Mouse (Mus musculus) limb, embryonic 14.5 days (tissue): ENCODE data around the gene Zfp335. TPM values are rescaled to one million over a fixed set of nuclear protein-coding genes. Genes with fewer than 3 reads are reported as not detected.

Experiments used
- ATAC-seq: fragments of 200-750 bp; cut with Nextera tagmentation; 2 replicates; pipeline ENCODE4 v1.8.0; 2017; ENCODE audit warnings: low read depth, moderate number of reproducible peaks, moderate TSS enrichment; ENCODE audit not compliant: low FRiP score
- DNase-seq: peaks from one replicate; pipeline ENCODE4 v3.0.0-alpha.2; 2015; ENCODE audit warnings: low spot score
- H3K27ac ChIP-seq: fragments of 300-500 bp; sonication (generic); replicated peaks from 2 replicates; pipeline ENCODE4 v1.5.1; 2014; ENCODE audit warnings: low read depth, mild to moderate bottlenecking, low read length, moderate library complexity, mixed read lengths
- H3K27me3 ChIP-seq: fragments of 300-500 bp; sonication (generic); 2 replicates; pipeline ENCODE4 v1.6.1; 2014; ENCODE audit warnings: low read length, mixed read lengths; ENCODE audit not compliant: control insufficient read depth, insufficient read depth
- H3K36me3 ChIP-seq: fragments of 300-500 bp; sonication (generic); 2 replicates; pipeline ENCODE4 v1.6.1; 2014; ENCODE audit warnings: mild to moderate bottlenecking, low read length, moderate library complexity, mixed read lengths; ENCODE audit not compliant: control insufficient read depth, insufficient read depth
- H3K4me1 ChIP-seq: fragments of 300-500 bp; sonication (generic); 2 replicates; pipeline ENCODE4 v1.6.1; 2014; ENCODE audit warnings: antibody characterized with exemption, low read length, mixed read lengths; ENCODE audit not compliant: control insufficient read depth, insufficient read depth
- H3K4me2 ChIP-seq: fragments of 300-500 bp; sonication (generic); replicated peaks from 2 replicates; pipeline ENCODE4 v1.6.1; 2014; ENCODE audit warnings: low read depth, mild to moderate bottlenecking, low read length, moderate library complexity; ENCODE audit not compliant: severe bottlenecking
- H3K4me3 ChIP-seq: fragments of 300-500 bp; sonication (generic); replicated peaks from 2 replicates; pipeline ENCODE4 v1.5.1; 2014; ENCODE audit warnings: low read length
- H3K9ac ChIP-seq: fragments of 300-500 bp; sonication (generic); 2 replicates; pipeline ENCODE4 v1.6.1; 2014; ENCODE audit warnings: mild to moderate bottlenecking, low read depth, low read length, moderate library complexity; ENCODE audit not compliant: severe bottlenecking
- H3K9me3 ChIP-seq: fragments of 300-500 bp; sonication (generic); 2 replicates; pipeline ENCODE4 v1.6.1; 2016; ENCODE audit warnings: low read length; ENCODE audit not compliant: control insufficient read depth
- POLR2A ChIP-seq: fragments of 200-500 bp; IDR thresholded peaks from 2 replicates; pipeline ENCODE4 v1.8.0; 2012; ENCODE audit warnings: inconsistent platforms, mild to moderate bottlenecking, moderate library complexity, borderline replicate concordance; ENCODE audit not compliant: insufficient read depth, insufficient read length; ENCODE audit errors: extremely low read depth
- WGBS: fragments of 180-500 bp; shearing (Covaris S2); extraction: QIAGEN DNeasy Blood & Tissue Kit; methylation state at CpG from one replicate; pipeline ENCODE4 v1.1.7; 2014; 5-methylcytosine and 5-hydroxymethylcytosine counted together
- polyA plus RNA-seq, 2 experiments: library from polyadenylated mRNA; depleted of rRNA in 1 of 2; stranded (reverse) in 1 of 2; unstranded in 1 of 2; fragments of >200 nt; fragmentation: Nextera tagmentation in 1 of 2; extraction: Ambion mirVana in 1 of 2; gene quantifications; 2 replicates each; pipeline versions ENCODE4 v1.2.1 to v1.2.3; 2012 to 2014

Gene Zfp335
- polyA plus RNA-seq, 2 experiments, result 13.7 to 37.9 TPM

DNA sequence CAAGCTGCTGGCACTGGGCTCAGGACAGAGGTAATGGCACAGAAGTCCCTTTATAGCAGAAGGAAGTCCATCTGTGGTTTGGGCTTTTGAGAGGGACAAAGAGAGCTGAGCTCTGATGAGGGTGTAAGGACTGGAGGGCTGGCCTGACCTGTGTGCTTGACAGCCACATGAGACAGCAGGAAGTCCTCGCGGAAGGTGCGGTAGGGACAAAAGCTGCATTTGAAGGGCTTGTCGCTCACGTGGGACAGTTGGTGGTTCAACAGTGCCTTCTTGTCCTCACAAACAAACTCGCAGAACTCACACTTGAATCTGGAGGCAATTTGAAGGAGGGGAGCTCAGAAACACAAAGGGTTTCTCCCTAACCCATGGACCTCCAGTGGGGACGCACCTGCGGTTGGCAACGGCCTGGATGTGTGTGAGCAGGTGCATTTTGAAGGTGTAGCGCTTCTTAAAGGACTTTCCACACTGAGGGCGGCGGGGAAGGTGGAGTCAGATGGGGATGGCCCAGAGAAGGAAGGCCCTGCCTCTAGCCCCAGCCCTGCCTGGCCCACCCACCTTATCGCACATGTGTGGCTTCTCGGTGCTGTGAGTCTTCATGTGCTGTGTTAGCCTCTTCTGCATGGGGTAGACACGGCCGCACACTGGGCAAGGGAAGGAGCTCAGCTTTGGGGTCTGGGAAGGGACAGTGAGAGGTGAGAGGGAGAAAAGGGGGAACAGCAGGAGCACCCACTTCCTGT lies 11.7 kb downstream of the Zfp335 start:
- Histone ChIP-seq H3K9ac (no peak overlapping the region), H3K4me1 (no peaks in the 10 kb centered on the region)

DNA sequence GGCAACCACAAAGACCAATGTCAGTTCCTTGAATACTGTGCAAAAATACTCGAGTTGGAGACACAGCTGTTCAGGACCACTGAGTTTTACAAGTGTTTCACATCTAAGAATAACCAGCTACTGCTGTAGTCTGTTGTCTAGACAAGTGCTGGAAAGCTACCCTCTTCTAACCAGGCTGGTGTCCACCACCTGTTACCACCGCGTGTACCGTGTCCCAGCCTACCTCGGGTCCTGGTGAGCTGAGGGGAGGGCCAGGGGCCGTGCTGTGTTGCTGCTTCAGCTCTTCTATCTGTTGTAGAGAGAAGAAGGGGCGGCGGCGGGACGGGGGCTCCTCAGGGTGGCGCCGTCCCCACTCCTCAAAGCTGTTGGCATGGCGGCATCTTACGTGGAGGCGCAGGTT lies 12.5 kb downstream of the Zfp335 start:
- no peak for DNase-seq
- no peak overlapping the region for H3K9ac ChIP-seq
- H3K4me2 ChIP-seq, result no peak overlapping the region
- TF ChIP-seq POLR2A, result no peak
- no peaks in the 10 kb centered on the region for H3K4me1 ChIP-seq
- peaks cover 99% of the 10 kb centered on the region for H3K36me3 ChIP-seq
- H3K27ac ChIP-seq, result no peak overlapping the region
- no peak overlapping the region for H3K4me3 ChIP-seq
- no peaks in the 10 kb centered on the region for H3K27me3 ChIP-seq
- no peak for ATAC-seq
- no peaks in the 10 kb centered on the region for H3K9me3 ChIP-seq
- 93% methylated on average over 15 of the region's 15 CpGs for WGBS

More for the DNA sequence above, 11.7 kb downstream of the Zfp335 start:
- Histone ChIP-seq H3K27ac (no peak overlapping the region), H3K4me2 (no peak overlapping the region), H3K9me3 (no peaks in the 10 kb centered on the region), H3K36me3 (peaks cover 99% of the 10 kb centered on the region), H3K4me3 (no peak overlapping the region), H3K27me3 (no peaks in the 10 kb centered on the region)
- 94% methylated on average over 16 of the region's 16 CpGs for whole genome bisulfite sequencing
- no peak for DNase-seq
- no peak for ATAC-seq
- TF ChIP-seq POLR2A, result no peak

DNA sequence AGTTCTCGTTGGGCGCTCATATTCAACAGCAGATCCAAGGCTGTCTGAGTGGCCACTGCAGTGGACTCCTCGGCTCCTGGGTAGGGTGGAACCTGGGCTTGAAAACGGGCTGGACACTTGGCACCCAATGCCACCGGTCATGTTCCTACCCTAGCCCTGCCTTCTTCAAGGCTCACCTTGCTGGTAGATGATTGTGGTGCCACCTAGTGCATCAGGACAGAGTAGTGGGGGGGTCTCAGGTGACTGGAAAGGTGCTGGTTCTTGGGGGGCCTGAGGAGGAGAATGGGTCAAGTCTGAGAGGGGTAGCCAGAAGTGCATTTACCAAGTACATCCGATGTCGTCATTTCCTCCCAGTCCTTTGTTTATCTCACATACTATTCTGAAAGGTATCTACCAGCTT lies 13.5 kb downstream of the Zfp335 start:
- H3K36me3 ChIP-seq, result peaks cover 100% of the 10 kb centered on the region
- no peaks in the 10 kb centered on the region for H3K9me3 ChIP-seq
- no peaks in the 10 kb centered on the region for H3K27me3 ChIP-seq
- H3K4me3 ChIP-seq, result no peak overlapping the region
- ATAC-seq, result no peak
- no peak overlapping the region for H3K9ac ChIP-seq
- H3K4me2 ChIP-seq, result no peak overlapping the region
- TF ChIP-seq POLR2A, result no peak
- H3K4me1 ChIP-seq, result no peaks in the 10 kb centered on the region
- no peak overlapping the region for H3K27ac ChIP-seq
- no peak for DNase-seq
- 98% methylated on average over 7 of the region's 7 CpGs for WGBS

DNA sequence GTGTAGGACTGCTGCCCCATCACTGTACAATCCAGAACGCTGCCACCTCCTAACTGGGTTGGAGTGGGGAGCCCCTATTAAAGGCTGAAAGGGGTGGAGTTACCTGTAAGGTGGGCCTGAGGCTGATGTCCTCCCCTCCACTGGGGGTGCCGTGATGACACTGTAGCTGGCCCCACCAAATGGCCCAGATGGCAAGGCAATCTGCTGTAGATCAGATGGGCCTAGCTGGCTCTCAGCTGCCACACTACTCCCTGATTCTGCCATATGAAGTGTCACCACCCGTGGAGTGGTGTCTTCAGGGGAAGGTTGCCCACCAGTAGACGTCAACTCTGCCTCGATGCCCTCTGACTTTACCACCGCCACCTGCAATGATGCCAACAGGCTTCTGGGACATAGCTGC lies 15.7 kb downstream of the Zfp335 start:
- H3K9ac ChIP-seq, result no peak overlapping the region
- no peak overlapping the region for H3K4me3 ChIP-seq
- WGBS, result 97% methylated on average over 6 of the region's 6 CpGs
- H3K4me2 ChIP-seq, result no peak overlapping the region
- no peak for ATAC-seq
- no peak overlapping the region for H3K27ac ChIP-seq
- no peaks in the 10 kb centered on the region for H3K4me1 ChIP-seq
- no peak for TF ChIP-seq POLR2A
- no peak for DNase-seq
- H3K36me3 ChIP-seq, result peaks cover 100% of the 10 kb centered on the region
- no peaks in the 10 kb centered on the region for H3K27me3 ChIP-seq
- no peaks in the 10 kb centered on the region for H3K9me3 ChIP-seq

DNA sequence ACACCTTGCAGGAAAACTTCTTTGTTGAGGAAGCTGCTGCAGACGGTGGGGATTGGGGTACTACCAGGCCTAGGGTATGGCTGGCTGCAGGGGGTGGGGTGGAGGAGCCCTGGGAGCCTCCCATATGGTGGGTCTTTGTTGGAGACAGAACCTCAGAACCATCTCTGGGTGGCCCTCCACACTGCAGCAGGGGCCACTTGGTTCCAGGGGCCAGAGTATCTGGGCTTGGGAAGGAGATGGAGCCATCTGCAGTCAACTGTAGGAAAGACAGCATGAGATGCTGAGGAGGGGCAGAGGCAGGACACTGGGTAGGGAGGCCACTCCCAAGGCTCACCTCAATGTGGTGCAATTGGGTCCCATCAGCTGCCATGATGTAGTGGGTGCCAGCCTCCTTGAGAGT lies 16.9 kb downstream of the Zfp335 start:
- no peaks in the 10 kb centered on the region for H3K4me1 ChIP-seq
- no peak overlapping the region for H3K4me3 ChIP-seq
- H3K9ac ChIP-seq, result no peak overlapping the region
- no peak for ATAC-seq
- no peak for DNase-seq
- H3K36me3 ChIP-seq, result peaks cover 100% of the 10 kb centered on the region
- no peak overlapping the region for H3K27ac ChIP-seq
- H3K27me3 ChIP-seq, result no peaks in the 10 kb centered on the region
- H3K4me2 ChIP-seq, result no peak overlapping the region
- 80% methylated on average over 1 of the region's 1 CpGs for WGBS
- TF ChIP-seq POLR2A, result no peak
- no peaks in the 10 kb centered on the region for H3K9me3 ChIP-seq
